Mouse (Mus musculus): ENCODE results near the gene Entpd7.

Gene Entpd7

GRCm38 (mm10) chr19:43724194-43724593, 34.7 kb downstream of the Entpd7 start:
- DNase-seq (ENCODE audit: low spot score in 2 of 2) = no peak

- DNase-seq (ENCODE audit: low spot score in 2 of 2) = no peak
Measured at GRCm38 (mm10) chr19:43724821-43725220, 35.3 kb downstream of the Entpd7 start.

GRCm38 (mm10) chr19:43726510-43727146, 37.2 kb downstream of the Entpd7 start:
- no peak for DNase-seq (ENCODE audit: low spot score in 2 of 2)

GRCm38 (mm10) chr19:43729296-43730036, 40.0 kb downstream of the Entpd7 start:
- no peak for DNase-seq (ENCODE audit: low spot score in 2 of 2)

GRCm38 (mm10) chr19:43730037-43730428, 40.6 kb downstream of the Entpd7 start:
- no peak for DNase-seq (ENCODE audit: low spot score in 2 of 2)

- DNase-seq (ENCODE audit: low spot score in 2 of 2) = no peak
Measured at GRCm38 (mm10) chr19:43731157-43731556, 41.7 kb downstream of the Entpd7 start.

GRCm38 (mm10) chr19:43738409-43738808, 48.9 kb downstream of the Entpd7 start:
- DNase-seq (ENCODE audit: low spot score in 2 of 2) = no peak

GRCm38 (mm10) chr19:43743401-43743800, 53.9 kb downstream of the Entpd7 start:
- no peak for DNase-seq (ENCODE audit: low spot score in 2 of 2)

GRCm38 (mm10) chr19:43745740-43746139, 56.3 kb downstream of the Entpd7 start:
- no peak for DNase-seq (ENCODE audit: low spot score in 2 of 2)

- no peak for DNase-seq (ENCODE audit: low spot score in 2 of 2)
Measured at GRCm38 (mm10) chr19:43747877-43748276, 58.4 kb downstream of the Entpd7 start.

GRCm38 (mm10) chr19:43750008-43750407, 60.5 kb downstream of the Entpd7 start:
- DNase-seq (ENCODE audit: low spot score in 2 of 2) = no peak

GRCm38 (mm10) chr19:43752489-43753225, 63.2 kb downstream of the Entpd7 start, which contains the start of the genes Cutc and Cox15:
Gene Cutc, plus strand, starts transcription at chr19:43752996.
Gene Cox15, minus strand, starts transcription at chr19:43753000.
- DNase-seq (ENCODE audit: low spot score in 2 of 2) = peak; percentile 97 to 98

GRCm38 (mm10) chr19:43753226-43753835, 63.9 kb downstream of the Entpd7 start:
- peak; percentile 87 to 89 for DNase-seq (ENCODE audit: low spot score in 2 of 2)

GRCm38 (mm10) chr19:43754237-43754636, 64.8 kb downstream of the Entpd7 start:
- DNase-seq (ENCODE audit: low spot score in 2 of 2) = no peak

GRCm38 (mm10) chr19:43754872-43755271, 65.4 kb downstream of the Entpd7 start:
- DNase-seq (ENCODE audit: low spot score in 2 of 2) = no peak

- peak; percentile 70 to 75 for DNase-seq (ENCODE audit: low spot score in 2 of 2)
Measured at GRCm38 (mm10) chr19:43760504-43760903, 71.0 kb downstream of the Entpd7 start.

- DNase-seq (ENCODE audit: low spot score in 2 of 2) = no peak
Measured at GRCm38 (mm10) chr19:43761543-43762256, 72.2 kb downstream of the Entpd7 start.

- DNase-seq (ENCODE audit: low spot score in 2 of 2) = no peak
Measured at GRCm38 (mm10) chr19:43762410-43762809, 72.9 kb downstream of the Entpd7 start.

GRCm38 (mm10) chr19:43766451-43766850, 77.0 kb downstream of the Entpd7 start:
- DNase-seq (ENCODE audit: low spot score in 2 of 2) = no peak

- no peak for DNase-seq (ENCODE audit: low spot score in 2 of 2)
Measured at GRCm38 (mm10) chr19:43767549-43768322, 78.3 kb downstream of the Entpd7 start.
